Mouse (Mus musculus) naive thymus-derived CD4-positive, alpha-beta T cell, adult 2 months (primary cell): ENCODE results near the gene Sytl1.

Experiments
- DNase-seq: peaks from one replicate; pipeline ENCODE4 v3.0.0-alpha.2; 2011; ENCODE audit warnings: low read depth

Gene Sytl1

GRCm38 (mm10) chr4:133278482-133278881 lies 15.6 kb upstream of the Sytl1 start:
- DNase-seq: no peak

DNA sequence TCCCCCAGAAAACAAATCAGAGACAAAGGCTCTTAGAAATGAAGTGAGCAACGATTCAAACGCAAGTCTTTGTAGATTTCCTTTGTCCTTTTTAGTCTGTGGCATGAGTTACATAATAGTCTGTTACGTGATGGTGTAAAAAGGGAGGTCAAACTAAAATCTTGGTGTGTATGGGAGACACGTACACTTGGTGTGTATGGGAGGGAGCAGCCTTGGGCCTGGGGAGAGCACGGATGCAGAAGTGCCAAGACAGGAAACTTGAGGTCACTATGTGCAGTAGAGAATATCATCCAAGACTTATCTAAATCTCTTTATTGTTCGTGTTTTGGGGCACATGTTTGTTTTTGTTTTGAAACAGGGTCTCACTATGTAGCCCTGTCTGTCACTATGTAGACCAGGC lies 15.2 kb upstream of the Sytl1 start:
- no peak for DNase-seq

- DNase-seq: peak; percentile 94
Observed at GRCm38 (mm10) chr4:133277104-133278026, 14.5 kb upstream of the Sytl1 start, which contains the start of gene Tmem222. Gene Tmem222, minus strand, starts transcription at chr4:133277792.

DNA sequence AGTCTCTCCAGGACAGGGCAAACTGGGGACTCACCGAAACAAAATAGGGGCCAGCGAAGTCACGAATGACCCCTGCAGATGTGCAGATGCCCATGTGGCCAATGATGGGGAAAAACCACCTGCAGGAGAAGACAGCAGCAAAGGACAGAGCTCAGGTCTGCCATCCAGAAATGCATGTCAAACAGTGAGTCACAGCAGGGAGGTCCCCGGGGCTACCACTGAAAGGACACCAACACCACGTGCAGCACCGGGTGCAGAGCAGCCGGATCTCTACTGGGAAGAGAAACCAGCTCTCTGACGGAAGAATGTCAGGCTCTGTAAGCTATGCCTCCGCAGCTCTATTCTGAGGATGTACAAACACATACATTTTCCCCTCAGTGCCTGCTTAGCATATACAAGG lies 8.0 kb upstream of the Sytl1 start:
- DNase-seq: no peak

GRCm38 (mm10) chr4:133269596-133269995 lies 6.7 kb upstream of the Sytl1 start:
- no peak for DNase-seq

DNA sequence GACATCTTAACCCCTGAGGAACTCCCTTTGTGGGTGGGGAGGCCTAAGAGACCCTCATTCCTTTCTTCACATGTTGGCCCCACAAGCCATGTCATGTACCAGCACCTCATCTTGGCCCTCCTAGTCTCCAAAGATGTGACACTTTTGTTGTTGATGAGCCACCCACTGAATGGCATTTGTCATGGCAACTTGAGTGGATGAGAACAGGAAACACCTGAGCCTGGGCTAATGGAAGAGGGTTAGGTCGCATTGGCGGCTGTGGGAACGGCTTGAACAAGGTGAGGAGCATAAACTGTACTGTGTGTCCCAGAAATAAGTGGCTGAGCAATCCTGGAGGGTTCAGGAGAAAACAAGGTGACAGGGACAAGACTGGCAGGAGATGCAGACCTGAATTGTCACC lies 6.0 kb upstream of the Sytl1 start:
- DNase-seq: no peak

DNA sequence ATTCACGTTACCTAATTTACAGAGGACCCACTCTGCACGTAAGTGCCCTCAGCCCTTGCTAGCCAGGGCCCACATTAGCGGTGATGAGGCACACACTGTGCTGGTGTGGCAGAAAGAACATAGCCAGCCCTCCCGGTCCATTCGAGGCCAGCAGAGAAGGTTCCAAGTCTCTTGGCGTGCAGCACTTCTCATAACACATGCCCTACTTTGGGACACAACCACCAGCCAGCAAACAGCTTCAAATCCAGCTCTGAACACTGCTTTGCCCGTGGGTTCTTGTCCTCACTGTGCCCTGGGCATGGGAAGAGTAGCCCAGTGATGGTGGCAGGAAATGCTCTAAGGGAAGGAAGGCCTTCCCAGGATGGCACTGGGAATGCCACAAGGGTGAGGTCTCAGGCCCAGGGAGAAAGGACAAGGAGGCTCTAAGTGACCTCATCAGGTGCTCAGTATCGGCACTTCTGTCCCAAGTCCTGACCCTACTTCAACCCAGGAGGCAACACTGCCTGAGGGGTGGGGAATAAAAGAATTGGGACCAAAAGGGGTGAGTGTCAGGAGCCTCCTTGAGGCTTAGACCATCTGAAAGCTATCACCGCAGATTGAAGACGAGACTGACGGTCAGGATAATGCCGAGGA lies 3.5 kb upstream of the Sytl1 start:
- no peak for DNase-seq

DNA sequence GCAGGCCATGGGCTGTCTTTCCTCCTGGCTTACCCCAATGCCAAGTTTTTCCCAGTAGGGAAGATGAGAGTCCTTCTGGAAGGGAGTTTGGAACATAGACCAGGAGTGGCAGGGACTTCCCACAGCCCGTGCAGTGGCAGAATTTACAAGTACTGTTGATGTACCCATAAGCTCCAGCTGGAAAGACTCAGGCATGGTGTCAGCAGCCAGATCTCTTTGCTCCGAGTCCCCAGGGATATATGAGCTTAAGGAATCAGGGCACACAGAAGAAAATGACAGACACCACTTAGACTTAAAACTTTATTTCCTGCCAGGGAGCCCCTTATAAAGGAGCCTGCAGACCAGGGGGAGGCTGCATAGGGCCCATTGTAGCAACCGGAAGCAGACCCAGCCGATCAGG lies 2.8 kb upstream of the Sytl1 start:
- no peak for DNase-seq

GRCm38 (mm10) chr4:133265297-133265696 lies 2.4 kb upstream of the Sytl1 start:
- no peak for DNase-seq

DNA sequence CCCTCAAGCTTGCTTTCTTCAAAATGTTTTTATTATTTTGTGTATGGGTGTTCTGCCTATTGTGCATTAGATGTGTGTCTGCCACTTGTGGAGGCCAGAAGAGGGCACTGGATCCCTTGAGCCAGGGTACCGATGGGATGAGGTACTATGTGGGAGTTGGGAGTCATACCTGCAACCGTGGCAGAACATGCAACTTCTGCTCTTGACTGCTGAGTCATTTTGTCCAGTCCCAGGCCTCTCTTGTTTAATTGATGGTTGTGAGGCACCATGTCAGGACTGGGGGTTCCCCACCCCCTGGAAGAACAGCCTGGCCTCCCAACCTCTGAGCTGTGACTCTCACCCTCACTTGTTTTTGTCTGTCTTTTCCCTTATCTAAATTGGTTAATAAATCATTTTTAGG lies 1.6 kb upstream of the Sytl1 start:
- no peak for DNase-seq

DNA sequence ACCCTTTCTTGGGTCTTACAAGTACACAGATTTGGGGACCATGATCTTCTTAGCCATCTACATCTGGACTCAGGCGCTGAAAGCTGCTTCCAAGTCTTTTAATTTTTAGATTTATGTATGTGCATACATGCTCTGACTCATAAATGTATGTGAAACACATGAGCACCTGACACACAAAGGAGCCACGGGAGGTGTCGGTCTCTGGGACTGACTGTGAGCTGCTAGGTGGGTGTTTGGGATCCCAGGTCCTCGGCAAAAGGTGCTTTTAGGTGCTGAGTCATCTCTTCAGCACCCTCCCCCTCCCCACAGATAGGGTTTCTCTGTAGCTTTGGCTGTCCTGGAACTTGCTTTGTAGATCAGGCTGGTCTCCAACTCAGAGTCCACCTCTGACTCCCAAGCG lies 843 bp upstream of the Sytl1 start:
- DNase-seq: peak; percentile 28

GRCm38 (mm10) chr4:133262375-133262765 lies 543 bp downstream of the Sytl1 start:
- no peak for DNase-seq

GRCm38 (mm10) chr4:133261641-133262374 lies 1.1 kb downstream of the Sytl1 start:
- peak; percentile 48 for DNase-seq

DNA sequence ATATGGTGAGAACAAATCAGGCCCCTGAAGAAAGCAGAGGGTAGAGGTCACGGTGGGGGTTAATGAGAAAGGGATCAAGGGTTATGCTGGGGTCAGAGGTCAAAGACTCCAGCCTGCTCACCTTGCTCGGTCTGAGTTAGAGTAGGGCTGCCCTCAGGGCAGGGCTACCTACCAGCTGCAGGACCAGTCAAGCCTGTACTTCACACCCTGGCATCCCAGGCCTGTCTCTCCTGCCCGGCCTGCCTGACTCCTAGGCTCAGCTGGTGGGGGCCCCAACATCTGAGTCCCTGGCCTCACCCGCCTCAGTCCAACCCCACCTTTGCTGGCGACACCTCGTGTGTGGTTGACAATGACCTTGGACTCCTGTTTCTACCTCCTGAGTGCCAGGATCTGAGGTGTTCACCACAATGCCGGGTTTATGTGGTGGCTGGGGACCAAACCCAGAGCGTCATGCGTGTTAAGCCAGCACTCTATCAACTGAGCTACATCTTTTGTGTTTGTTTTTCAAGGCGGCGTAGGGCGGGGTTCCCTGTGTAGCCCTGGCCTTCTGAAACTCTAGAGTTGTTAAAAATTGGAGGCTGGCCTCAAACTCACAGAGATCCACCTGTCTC lies 5.0 kb downstream of the Sytl1 start:
- no peak for DNase-seq

DNA sequence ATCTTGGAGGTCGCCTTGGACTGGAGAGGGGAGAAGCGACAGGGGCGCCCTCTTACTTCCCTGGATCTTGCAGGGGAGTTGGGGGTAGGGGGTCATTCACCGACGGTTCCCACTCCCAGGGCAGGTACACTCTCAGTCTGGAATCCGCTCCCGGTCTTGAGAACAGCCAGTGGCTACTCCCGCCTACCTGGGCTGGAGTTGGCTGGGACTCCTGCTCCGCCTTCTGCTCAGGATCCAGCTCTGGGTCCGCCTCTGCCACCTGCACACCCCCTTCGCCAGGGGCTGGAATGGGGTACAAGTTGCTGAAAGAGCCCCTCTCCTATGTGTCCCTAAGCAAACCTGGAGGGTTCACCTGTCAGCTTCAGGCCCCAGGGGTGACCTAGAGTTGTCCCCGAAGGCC lies 5.7 kb downstream of the Sytl1 start:
- no peak for DNase-seq

- DNase-seq: no peak
Observed at GRCm38 (mm10) chr4:133256820-133257219, 6.1 kb downstream of the Sytl1 start.

GRCm38 (mm10) chr4:133255392-133255791 lies 7.5 kb downstream of the Sytl1 start:
- DNase-seq: no peak

DNA sequence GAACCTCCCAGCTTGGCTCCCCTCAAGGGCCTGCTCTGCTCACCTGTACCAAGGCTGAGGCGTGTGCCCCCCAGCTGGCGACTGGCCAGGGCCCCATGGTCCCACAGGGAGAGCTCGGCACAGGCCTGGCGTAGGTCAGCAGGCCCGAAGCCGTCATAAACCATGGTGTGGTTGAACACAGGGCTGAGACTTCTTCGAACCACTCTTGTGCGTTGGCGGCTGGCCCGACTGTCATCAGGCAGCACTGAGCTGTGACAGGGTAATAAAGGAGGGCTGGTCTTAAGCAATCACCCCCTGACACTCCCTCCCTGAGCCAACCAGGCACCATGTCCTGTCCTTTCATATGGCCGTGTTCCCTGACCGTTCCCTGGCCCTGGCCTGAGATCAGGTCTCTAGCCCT lies 9.5 kb downstream of the Sytl1 start:
- no peak for DNase-seq

GRCm38 (mm10) chr4:133252089-133252488 lies 10.8 kb downstream of the Sytl1 start:
- DNase-seq: no peak

DNA sequence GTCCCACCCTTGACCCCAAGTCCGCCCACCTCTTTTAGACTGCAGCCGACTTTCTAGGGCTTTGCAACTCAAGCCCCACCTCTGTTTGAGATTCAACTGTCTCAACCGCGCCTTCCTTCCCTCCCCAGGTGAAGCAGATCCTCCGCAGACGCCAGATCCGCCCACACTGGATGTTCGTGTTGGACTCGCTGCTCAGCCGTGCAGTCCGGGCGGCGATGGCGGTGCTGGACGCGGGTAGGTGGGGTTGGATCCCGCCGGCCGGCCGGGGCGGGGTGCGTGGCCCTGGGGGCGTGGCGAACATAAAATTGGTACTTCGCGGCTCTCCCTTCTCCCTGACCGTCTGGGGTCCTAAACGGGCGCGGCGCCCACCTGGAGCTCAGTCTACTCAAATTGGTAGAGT lies 11.7 kb downstream of the Sytl1 start:
- no peak for DNase-seq

DNA sequence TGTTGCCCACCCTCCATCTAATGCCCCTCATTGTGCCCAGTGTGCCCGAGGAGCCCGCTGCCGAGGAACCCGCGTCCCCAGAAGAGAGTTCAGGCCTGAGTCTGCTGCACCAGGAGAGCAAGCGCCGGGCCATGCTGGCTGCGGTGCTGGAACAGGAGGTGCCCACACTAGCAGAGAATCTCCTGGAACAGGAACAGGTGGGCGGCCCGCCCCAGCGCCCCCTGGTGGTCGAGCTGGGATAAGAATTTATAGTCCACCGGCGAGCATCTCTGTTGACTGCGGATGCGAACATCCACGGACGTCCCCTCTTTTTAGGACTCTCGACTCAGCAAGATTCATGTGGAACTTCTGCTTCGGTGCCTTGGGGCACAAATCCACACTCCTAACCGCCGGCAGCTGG lies 12.3 kb downstream of the Sytl1 start:
- peak; percentile 87 for DNase-seq

GRCm38 (mm10) chr4:133247806-133248449 lies 15.0 kb downstream of the Sytl1 start:
- DNase-seq: no peak
